Mouse (Mus musculus) duodenum, adult 2 months (tissue): ENCODE results near the gene Glyat. TPM values are rescaled to one million over a fixed set of nuclear protein-coding genes. Genes with fewer than 3 reads are reported as not detected.

Experiments used
- polyA plus RNA-seq: library from polyadenylated mRNA; depleted of rRNA; stranded (reverse); fragments of >200 nt; gene quantifications from 2 replicates; pipeline ENCODE4 v1.2.3, GENCODE M21; 2012; ENCODE audit warnings: low replicate concordance; rRNA removed

Gene Glyat
- not detected in 2 replicates for polyA plus RNA-seq

GRCm38 (mm10) chr19:12633176-12633575 lies at the start of gene Glyat:
Gene Glyat (plus strand): TSS chr19:12633308.

GRCm38 (mm10) chr19:12599674-12600073 lies 33.4 kb upstream of the Glyat start, which contains the start of gene Gm4952:
Gene Gm4952 (plus strand): TSS chr19:12599974.

GRCm38 (mm10) chr19:12670139-12670538 lies 37.0 kb downstream of the Glyat start, which contains the start of gene Olfr1442:
Gene Olfr1442 (plus strand): TSS chr19:12670439.

GRCm38 (mm10) chr19:12677812-12678211 lies 44.7 kb downstream of the Glyat start, which contains the start of gene Olfr1443:
Gene Olfr1443 (plus strand): TSS chr19:12678112.

GRCm38 (mm10) chr19:12695590-12695989 lies 62.5 kb downstream of the Glyat start, which contains the start of gene Keg1:
Gene Keg1 (plus strand): TSS chr19:12695786.

Other genes with a start within 250 kb of the Glyat start
- not detected in 2 replicates for gene Olfr1440, start 246.0 kb upstream of the Glyat start, polyA plus RNA-seq
- gene Olfr1441, start 215.9 kb upstream of the Glyat start, polyA plus RNA-seq = not detected in 2 replicates
- gene Pfpl, start 205.4 kb upstream of the Glyat start, polyA plus RNA-seq = not detected in 2 replicates
- gene Mpeg1, start 172.5 kb upstream of the Glyat start, polyA plus RNA-seq = 1.3 and 1.4 TPM in 2 replicates
- 7.4 and 9.3 TPM in 2 replicates for gene Dtx4, start 131.9 kb upstream of the Glyat start, polyA plus RNA-seq
- gene Fam111a, start 87.6 kb upstream of the Glyat start, polyA plus RNA-seq = 0.14 and 0.39 TPM in 2 replicates
- gene Gm4952, start 33.3 kb upstream of the Glyat start, polyA plus RNA-seq = 0.05 TPM in 1 of 2 replicates, not detected in the other
- gene Olfr1442, start 37.1 kb downstream of the Glyat start, polyA plus RNA-seq = not detected in 2 replicates
- gene Olfr1443, start 44.8 kb downstream of the Glyat start, polyA plus RNA-seq = not detected in 2 replicates
- not detected in 2 replicates for gene Keg1, start 62.5 kb downstream of the Glyat start, polyA plus RNA-seq
- gene Cntf, start 132.3 kb downstream of the Glyat start, polyA plus RNA-seq = 0.25 TPM in 1 of 2 replicates, not detected in the other
- gene Zfp91, start 162.8 kb downstream of the Glyat start, polyA plus RNA-seq = 4.9 and 5.7 TPM in 2 replicates
- 1.9 and 2.6 TPM in 2 replicates for gene Lpxn, start 162.9 kb downstream of the Glyat start, polyA plus RNA-seq
- not detected in 2 replicates for gene Gm5244, start 213.4 kb downstream of the Glyat start, polyA plus RNA-seq
- not detected in 2 replicates for gene Olfr1444, start 224.0 kb downstream of the Glyat start, polyA plus RNA-seq